In the genomic region with DNA sequence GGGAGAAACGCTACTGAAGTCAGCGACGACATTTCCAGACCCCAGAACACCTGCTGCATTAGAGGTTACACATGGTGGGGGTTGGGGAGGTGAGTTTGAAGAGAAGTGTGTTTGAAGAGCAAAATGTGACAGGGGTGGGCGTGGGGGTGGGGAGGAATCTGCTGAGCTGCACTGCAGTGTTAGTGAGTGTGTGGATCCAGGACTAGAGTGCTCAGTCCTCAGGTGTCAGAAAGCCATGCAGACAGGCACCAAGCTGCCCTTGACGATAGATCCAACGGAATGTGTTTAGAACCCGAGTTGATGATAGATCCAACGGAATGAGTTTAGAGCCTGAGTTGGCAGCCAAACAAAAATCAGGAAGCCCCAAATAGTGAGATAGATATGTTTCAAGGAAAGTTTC, we compare ENCODE assay signal across 28 mouse cellular contexts.
DNase-seq lines count a peak whose midpoint lies in the region; ATAC-seq and TF ChIP-seq lines count a peak whose summit lies in the region.
"Had no signal": no experiment of that assay in that cellular context is flagged by ENCODE, and none has a peak within 500 bp of the region (broad histone marks: within the 10 kb centered on the region; RNA-seq: fewer than 3 reads in every experiment).

No protein-coding gene starts in this region.

- intact Hi-C loops in gastrocnemius, adult 2 months (cut with DNase I), result no loop called here

- peak overlapping the region; percentile 75 for H3K27ac ChIP-seq in gastrocnemius, adult 2 months
- peak overlapping the region; percentile 57 for H3K27ac ChIP-seq in heart, embryonic 11.5 days (ENCODE audit: low read depth, low read length)
- peak overlapping the region; percentile 30 to 57; a peak in 3 of 4 replicates for H3K27ac ChIP-seq in heart, embryonic 14.5 days (replicated peaks in 1 of 2; ENCODE audit: control insufficient read depth in 1 of 2, insufficient read depth in 1 of 2, low read depth in 2 of 2, low read length in 2 of 2)
- no peak overlapping the region for H3K27ac ChIP-seq in lung, embryonic 14.5 days (ENCODE audit: low read depth)
- H3K27ac ChIP-seq: embryonic facial prominence, embryonic 10.5 days; embryonic facial prominence, embryonic 13.5 days; forebrain, embryonic 12.5 days; forebrain, embryonic 15.5 days; hindbrain, embryonic 14.5 days; hindbrain, postnatal 0 days had no signal

- no peak overlapping the region for H3K9ac ChIP-seq in heart, embryonic 11.5 days (ENCODE audit: low read depth, low read length)
- 0 out of 2 replicates have a peak overlapping the region, but pooled peaks have one; percentile 12 for H3K9ac ChIP-seq in heart, embryonic 14.5 days (ENCODE audit: low read length)
- H3K9ac ChIP-seq in lung, embryonic 14.5 days, result no peak overlapping the region
- H3K9ac ChIP-seq: embryonic facial prominence, embryonic 13.5 days; forebrain, embryonic 12.5 days; forebrain, embryonic 15.5 days; hindbrain, embryonic 14.5 days had no signal

- H3K27me3 ChIP-seq in heart, embryonic 11.5 days (ENCODE audit: control insufficient read depth, insufficient read depth, low read length), result no peaks in the 10 kb centered on the region
- no peaks in the 10 kb centered on the region for H3K27me3 ChIP-seq in heart, embryonic 14.5 days (ENCODE audit: control insufficient read depth, insufficient read depth, low read length)
- H3K27me3 ChIP-seq in lung, embryonic 14.5 days (ENCODE audit: insufficient read depth, low read length), result no peaks in the 10 kb centered on the region
- H3K27me3 ChIP-seq: embryonic facial prominence, embryonic 13.5 days; forebrain, embryonic 12.5 days; forebrain, embryonic 15.5 days had no signal

- H3K4me1 ChIP-seq in heart, embryonic 11.5 days (ENCODE audit: control insufficient read depth, insufficient read depth, low read length), result peaks cover 28% of the 10 kb centered on the region
- H3K4me1 ChIP-seq in heart, embryonic 14.5 days (ENCODE audit: control insufficient read depth in 2 of 2, insufficient read depth in 2 of 2, low read length in 2 of 2), result peaks cover 23 to 42% of the 10 kb centered on the region in 2 experiments
- H3K4me1 ChIP-seq in lung, embryonic 14.5 days (ENCODE audit: insufficient read depth), result 0 out of 2 replicates have a peak, but pooled peaks cover 4% of the 10 kb centered on the region
- H3K4me1 ChIP-seq: embryonic facial prominence, embryonic 10.5 days; embryonic facial prominence, embryonic 13.5 days; forebrain, embryonic 12.5 days had no signal

- H3K36me3 ChIP-seq in heart, embryonic 11.5 days (ENCODE audit: control insufficient read depth, insufficient read depth, low read length), result no peaks in the 10 kb centered on the region
- H3K36me3 ChIP-seq in heart, embryonic 14.5 days (ENCODE audit: control insufficient read depth, insufficient read depth, low read length), result no peaks in the 10 kb centered on the region
- no peaks in the 10 kb centered on the region for H3K36me3 ChIP-seq in lung, embryonic 14.5 days (ENCODE audit: insufficient read depth)
- H3K36me3 ChIP-seq: embryonic facial prominence, embryonic 10.5 days; embryonic facial prominence, embryonic 13.5 days; forebrain, embryonic 12.5 days; forebrain, embryonic 15.5 days had no signal

- no peak overlapping the region for H3K4me3 ChIP-seq in gastrocnemius, adult 2 months
- H3K4me3 ChIP-seq in heart, embryonic 11.5 days (ENCODE audit: low read depth, low read length), result no peak overlapping the region
- no peak overlapping the region for H3K4me3 ChIP-seq in heart, embryonic 14.5 days (ENCODE audit: control insufficient read depth in 1 of 2, insufficient read depth in 1 of 2, low read depth in 1 of 2, low read length in 2 of 2)
- H3K4me3 ChIP-seq in lung, embryonic 14.5 days (ENCODE audit: low read depth, low read length), result no peak overlapping the region
- H3K4me3 ChIP-seq: embryonic facial prominence, embryonic 10.5 days; embryonic facial prominence, embryonic 13.5 days; erythroblast, embryonic 14.5 days; forebrain, embryonic 12.5 days; forebrain, embryonic 15.5 days had no signal

- DNase-seq in gastrocnemius, adult 2 months, result no peak
- no peak for DNase-seq in gastrocnemius, adult 18-20 months (ENCODE audit: low spot score)
- DNase-seq in heart, adult 8-10 months (ENCODE audit: low spot score), result no peak
- DNase-seq in heart, postnatal 4 days, result no peak
- DNase-seq in lung, embryonic 14.5 days, result peak; percentile 32
- no peak for DNase-seq in lung, postnatal 14 days
- DNase-seq: adrenal gland, adult 8-10 months; adrenal gland, postnatal 25 days; cerebellum, adult 11-12 months; cerebellum, adult 8-10 months; cerebellum, postnatal 10 days; cerebellum, postnatal 36 days; embryo, embryonic 11 days; gastrocnemius, postnatal 14 days; kidney, adult 18-20 months; kidney, adult 9 months had no signal

- no peak for TF ChIP-seq CTCF in gastrocnemius, adult 2 months (IDR thresholded peaks at IDR 0.05)
- TF ChIP-seq CTCF in lung, embryonic 14.5 days (IDR thresholded peaks at IDR 0.05; ENCODE audit: low read depth), result no peak

- no peak overlapping the region for H3K4me2 ChIP-seq in heart, embryonic 11.5 days
- no peak overlapping the region for H3K4me2 ChIP-seq in heart, embryonic 14.5 days (ENCODE audit: low read length)
- H3K4me2 ChIP-seq in lung, embryonic 14.5 days, result no peak overlapping the region
- H3K4me2 ChIP-seq: embryonic facial prominence, embryonic 13.5 days; forebrain, embryonic 12.5 days; forebrain, embryonic 15.5 days; hindbrain, embryonic 14.5 days had no signal

- 42% methylated on average over 8 of the region's 8 CpGs for WGBS in heart, embryonic 11.5 days (ENCODE audit: insufficient replicate concordance)
- WGBS in heart, embryonic 14.5 days, result 40% methylated on average over 8 of the region's 8 CpGs
- 23% methylated on average over 8 of the region's 8 CpGs for WGBS in lung, embryonic 14.5 days

- no peaks in the 10 kb centered on the region for H3K9me3 ChIP-seq in heart, embryonic 11.5 days (replicated peaks; ENCODE audit: control insufficient read depth, low read length)
- no peaks in the 10 kb centered on the region for H3K9me3 ChIP-seq in heart, embryonic 14.5 days (ENCODE audit: control insufficient read depth, low read length)
- H3K9me3 ChIP-seq in lung, embryonic 14.5 days (ENCODE audit: low read depth, low read length), result no peaks in the 10 kb centered on the region
- H3K9me3 ChIP-seq: embryonic facial prominence, embryonic 10.5 days; embryonic facial prominence, embryonic 13.5 days; forebrain, embryonic 12.5 days; forebrain, embryonic 15.5 days had no signal

- ATAC-seq in heart, embryonic 11.5 days (replicated peaks; ENCODE audit: insufficient number of reproducible peaks, low FRiP score, low TSS enrichment), result 0 out of 2 replicates have a peak, but pooled peaks have one; percentile 55
- 0 out of 2 replicates have a peak, but pooled peaks have one; percentile 44 for ATAC-seq in heart, embryonic 14.5 days (ENCODE audit: insufficient number of reproducible peaks, insufficient read depth, low FRiP score, low read depth)
- ATAC-seq in lung, embryonic 14.5 days (ENCODE audit: insufficient read depth), result peak; percentile 68
- ATAC-seq: activated CD4-positive, CD25-positive, alpha-beta regulatory T cell, adult 4 months; forebrain, embryonic 15.5 days; hindbrain, postnatal 0 days; inflammation-experienced regulatory T-cells, adult 6 months; intestine, embryonic 16.5 days had no signal
